Mouse (Mus musculus) E14TG2a.4 (cell line): ENCODE data around the gene Sart3.
A peak's percentile ranks its signal among the peaks of the same experiment; 100 is the strongest.

Experiments
- H3K27me3 ChIP-seq: 2 replicates; pipeline ENCODE4 v1.6.1; 2014; ENCODE audit warnings: low read length, control low read depth; ENCODE audit not compliant: insufficient read depth
- H3K36me3 ChIP-seq: 2 replicates; pipeline ENCODE4 v1.6.1; 2014; ENCODE audit warnings: low read length, control low read depth; ENCODE audit not compliant: insufficient read depth
- H3K4me1 ChIP-seq: replicated peaks from 2 replicates; pipeline ENCODE4 v1.6.1; 2014; ENCODE audit warnings: low read depth, low read length, control low read depth
- H3K4me3 ChIP-seq: replicated peaks from 2 replicates; pipeline ENCODE4 v1.5.1; 2014; ENCODE audit warnings: mild to moderate bottlenecking, low read length
- H3K9me3 ChIP-seq: 2 replicates; pipeline ENCODE4 v1.6.1; 2014; ENCODE audit warnings: low read length, control low read depth
- CTCF ChIP-seq: conservative IDR thresholded peaks from 2 replicates; pipeline ENCODE4 v1.5.1; 2014; ENCODE audit warnings: low read length
- NANOG ChIP-seq: IDR thresholded peaks from 2 replicates; pipeline ENCODE4 v1.6.1; 2014; ENCODE audit warnings: borderline replicate concordance, low read length, mixed read lengths
- POU5F1 ChIP-seq: IDR thresholded peaks from 2 replicates; pipeline ENCODE4 v1.6.1; 2014; ENCODE audit warnings: low read length, borderline replicate concordance

Sart3 gene

DNA sequence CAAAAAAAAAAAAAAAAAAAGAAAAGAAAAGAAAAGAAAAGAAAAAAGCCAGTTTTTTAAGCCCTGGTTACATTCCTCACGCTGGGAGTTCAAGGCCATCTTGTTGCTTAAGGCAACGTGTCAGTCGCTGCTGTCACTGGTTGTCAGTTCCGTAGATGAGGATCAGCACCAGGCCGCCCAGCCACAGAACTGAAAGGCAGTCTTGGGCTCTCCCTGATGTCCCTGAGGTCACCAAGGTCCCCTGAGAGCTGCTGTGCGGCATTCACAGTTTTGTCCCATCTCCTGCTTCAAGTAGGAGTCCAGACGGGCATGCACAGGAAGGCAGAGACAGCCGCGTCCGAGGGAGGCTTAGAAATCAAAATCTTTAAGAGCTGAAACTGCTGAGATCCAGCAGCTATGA, 3.3 kb upstream of the Sart3 start:
- Histone ChIP-seq H3K4me3 (no peak overlapping the region), H3K9me3 (no peaks in the 10 kb centered on the region), H3K36me3 (peaks cover 55% of the 10 kb centered on the region), H3K4me1 (peaks cover 35% of the 10 kb centered on the region), H3K27me3 (no peaks in the 10 kb centered on the region)
- TF ChIP-seq CTCF (no peak), NANOG (no peak), POU5F1 (no peak)

DNA sequence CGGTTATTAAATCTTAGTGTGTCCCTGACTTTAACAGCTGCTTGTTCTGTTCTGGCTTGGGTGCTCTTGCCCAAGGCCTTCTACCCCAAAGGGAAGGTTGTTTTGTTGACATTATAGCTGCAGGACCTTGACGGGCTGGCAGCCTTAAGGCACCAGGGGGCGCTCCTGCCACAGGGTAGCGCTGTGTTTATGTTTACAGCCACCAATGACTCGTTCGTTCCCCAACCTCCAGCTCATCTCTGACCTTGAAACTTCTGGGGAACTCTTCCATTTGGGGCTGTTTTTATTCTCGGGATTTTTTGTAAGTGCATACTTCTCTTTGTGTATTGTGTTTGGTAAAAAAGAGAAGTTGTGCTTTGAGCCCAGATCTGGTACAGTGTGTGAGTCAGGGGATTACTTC, 1.4 kb upstream of the Sart3 start:
- Histone ChIP-seq H3K27me3 (no peaks in the 10 kb centered on the region), H3K4me3 (peak overlapping the region; percentile 99), H3K9me3 (no peaks in the 10 kb centered on the region), H3K4me1 (peaks cover 50% of the 10 kb centered on the region), H3K36me3 (peaks cover 63% of the 10 kb centered on the region)
- peak; percentile 86 for TF ChIP-seq CTCF
- TF ChIP-seq POU5F1: no peak
- TF ChIP-seq NANOG: no peak

DNA sequence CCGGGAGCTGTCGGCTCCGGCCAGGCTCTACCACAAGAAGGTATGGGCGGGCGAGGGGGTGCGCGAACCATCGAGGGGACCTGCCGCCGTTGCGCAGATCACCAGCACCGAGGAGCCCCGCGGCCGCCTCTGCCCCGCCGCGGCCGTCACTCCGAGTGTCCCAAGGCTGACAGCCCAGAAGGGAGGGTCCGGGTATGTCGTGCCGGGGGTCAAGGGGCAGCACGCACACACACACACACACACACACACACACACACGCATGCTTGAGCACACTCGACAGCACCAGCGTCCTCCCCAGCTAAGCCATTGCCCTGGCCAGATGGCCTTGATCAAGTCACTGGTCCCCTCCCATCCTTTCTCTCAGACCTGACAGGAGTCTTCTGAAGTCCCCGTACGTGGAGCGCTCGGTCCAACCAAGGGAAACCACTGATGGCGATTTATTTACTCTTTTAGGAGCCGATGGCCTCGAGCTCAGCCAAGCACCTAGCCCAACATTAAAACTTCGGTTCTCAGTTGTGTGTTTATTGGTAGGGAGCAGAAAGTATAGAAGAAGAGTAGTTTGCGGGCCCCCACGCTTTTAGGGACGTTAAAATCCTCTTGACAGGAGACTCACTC, 702 bp upstream of the Sart3 start:
- H3K9me3 ChIP-seq: no peaks in the 10 kb centered on the region
- peaks cover 63% of the 10 kb centered on the region for H3K36me3 ChIP-seq
- H3K4me1 ChIP-seq: peaks cover 55% of the 10 kb centered on the region
- peak overlapping the region; percentile 99 for H3K4me3 ChIP-seq
- H3K27me3 ChIP-seq: no peaks in the 10 kb centered on the region
- TF ChIP-seq NANOG (no peak), CTCF (no peak), POU5F1 (no peak)

DNA sequence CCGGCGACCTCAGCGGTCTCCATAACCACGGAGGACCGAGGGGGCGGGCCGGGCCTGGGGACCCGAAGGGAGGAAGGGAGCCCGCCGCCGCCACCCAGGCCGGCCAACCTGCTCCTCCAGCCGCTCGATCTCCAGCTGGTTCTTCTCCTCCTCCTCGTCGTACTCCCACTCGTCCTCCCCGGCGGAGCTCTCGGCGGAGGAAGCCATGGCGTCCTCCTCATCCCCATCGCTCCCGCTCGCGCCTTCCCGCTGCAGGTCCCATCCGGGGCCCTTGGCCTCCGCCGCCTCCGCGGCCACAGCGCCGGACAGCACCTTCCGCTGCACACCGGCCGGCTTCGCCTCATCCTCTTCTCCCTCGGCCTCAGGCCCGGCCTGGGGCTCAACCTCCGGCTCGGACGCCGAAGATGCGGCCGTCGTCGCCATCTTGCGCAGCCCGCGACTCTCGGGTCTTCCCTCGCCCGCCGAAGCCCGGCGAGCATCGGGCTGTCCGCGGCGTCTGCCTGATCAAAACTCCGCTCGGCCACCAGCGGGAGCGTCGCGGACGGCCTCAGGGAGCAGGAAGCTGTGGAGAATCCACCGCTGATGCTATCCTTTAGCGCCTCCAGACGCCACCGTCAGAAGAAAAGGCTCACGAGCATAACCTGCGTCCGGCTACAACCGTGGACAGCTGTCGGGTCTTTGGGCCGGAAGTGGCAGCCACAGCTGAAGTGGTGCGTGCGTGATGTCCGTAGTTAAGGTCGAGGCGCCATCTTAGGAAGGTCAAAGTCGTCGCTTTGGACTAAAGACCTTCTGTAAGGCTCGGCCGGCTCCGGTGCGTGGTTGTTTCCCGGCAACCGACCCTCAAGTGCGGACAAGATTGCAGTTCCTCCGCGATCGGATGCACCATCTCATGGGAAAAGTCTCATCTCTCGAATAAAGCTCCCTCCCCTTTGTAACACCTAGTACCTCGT, 822 bp downstream of the Sart3 start:
- Histone ChIP-seq H3K4me3 (peak overlapping the region; percentile 99), H3K4me1 (peaks cover 63% of the 10 kb centered on the region), H3K9me3 (no peaks in the 10 kb centered on the region), H3K36me3 (peaks cover 64% of the 10 kb centered on the region), H3K27me3 (no peaks in the 10 kb centered on the region)
- no peak for TF ChIP-seq CTCF
- no peak for TF ChIP-seq NANOG
- TF ChIP-seq POU5F1: no peak

DNA sequence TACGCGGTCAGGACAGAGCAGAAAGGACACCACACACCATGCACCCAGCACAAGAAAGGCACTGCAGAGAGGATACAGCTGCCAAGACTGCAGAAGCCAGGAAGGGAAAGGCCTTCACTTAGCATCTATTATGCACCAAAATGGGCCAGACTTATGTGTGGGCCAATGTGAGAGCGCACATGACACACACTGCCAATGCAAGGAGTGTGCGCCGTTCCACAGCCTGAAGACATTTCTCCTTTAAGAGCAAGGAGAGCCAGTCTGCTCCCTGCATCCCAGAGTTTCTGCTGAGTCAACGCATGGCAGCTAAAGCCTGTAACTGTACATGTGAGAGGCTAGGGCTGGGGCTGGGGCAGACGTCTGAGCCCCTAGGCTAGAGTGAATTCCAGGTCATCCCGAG, 3.5 kb downstream of the Sart3 start:
- H3K4me1 ChIP-seq: peaks cover 76% of the 10 kb centered on the region
- no peaks in the 10 kb centered on the region for H3K27me3 ChIP-seq
- TF ChIP-seq POU5F1: no peak
- TF ChIP-seq CTCF: no peak
- TF ChIP-seq NANOG: no peak
- H3K36me3 ChIP-seq: peaks cover 64% of the 10 kb centered on the region
- H3K4me3 ChIP-seq: peak overlapping the region; percentile 99; the same call in 1 of the 2 replicates
- H3K9me3 ChIP-seq: no peaks in the 10 kb centered on the region

DNA sequence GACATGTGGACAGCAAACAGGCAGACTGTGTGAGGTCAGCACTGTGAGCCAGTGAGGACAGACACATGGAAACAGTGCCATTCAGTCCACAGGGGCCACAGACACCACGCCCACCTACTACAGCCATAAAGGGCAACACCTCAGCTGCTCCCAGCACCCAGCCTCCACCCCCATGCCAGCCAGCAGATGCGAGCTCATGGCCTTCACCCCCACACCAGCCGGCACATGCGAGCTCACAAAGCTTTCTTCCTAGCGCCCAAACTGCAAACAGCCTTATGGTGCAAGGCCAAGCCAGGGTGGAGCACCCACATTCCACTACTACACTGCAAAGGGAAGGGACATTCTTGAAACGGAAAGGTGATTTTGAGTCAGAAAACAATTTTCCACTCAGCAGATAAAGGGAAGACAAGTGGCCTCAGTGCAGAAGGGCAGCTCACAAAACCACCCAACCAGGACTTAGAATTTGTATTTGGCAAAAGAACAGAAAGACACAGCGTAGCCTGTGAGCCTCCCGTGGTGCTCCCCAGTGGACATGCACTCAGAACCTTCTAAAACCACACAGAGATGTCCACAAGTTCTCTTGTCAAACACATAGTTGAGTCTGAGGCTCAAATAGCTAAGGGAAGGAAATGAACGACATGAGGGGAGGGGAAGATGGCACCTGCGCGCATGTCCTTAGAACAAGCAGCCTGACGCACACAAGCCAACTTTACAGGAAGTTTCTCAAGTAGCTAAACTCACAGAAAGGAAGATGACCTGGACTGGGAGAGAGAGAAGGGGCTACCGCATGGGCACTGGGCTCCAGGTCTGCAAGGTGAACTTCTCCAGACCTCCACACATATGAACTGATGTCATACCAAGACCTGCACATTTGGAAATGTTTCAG, 6.4 kb downstream of the Sart3 start:
- no peak overlapping the region for H3K4me3 ChIP-seq

DNA sequence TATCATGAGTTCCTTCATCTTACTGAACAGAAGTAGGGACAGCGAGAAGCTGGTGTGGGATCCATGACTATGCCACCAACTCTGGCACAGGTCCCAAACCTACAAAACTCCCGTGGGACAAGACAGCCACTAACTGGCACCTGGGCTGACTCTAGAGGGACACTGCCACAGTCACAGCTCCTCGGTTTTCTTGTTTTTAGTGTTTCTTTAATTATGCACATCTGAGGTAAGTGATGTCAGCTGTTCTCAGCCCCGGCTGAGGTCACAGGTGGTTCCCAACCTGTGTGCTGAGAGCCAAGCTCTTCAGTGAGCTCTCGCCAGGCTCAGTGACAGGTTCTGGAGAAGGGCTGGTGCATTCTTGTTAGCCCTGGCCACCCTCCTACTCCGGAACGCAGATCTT, 7.9 kb downstream of the Sart3 start:
- no peaks in the 10 kb centered on the region for H3K27me3 ChIP-seq
- no peaks in the 10 kb centered on the region for H3K9me3 ChIP-seq
- peaks cover 89% of the 10 kb centered on the region for H3K4me1 ChIP-seq
- no peak for TF ChIP-seq NANOG
- TF ChIP-seq POU5F1: no peak
- no peak for TF ChIP-seq CTCF
- peaks cover 100% of the 10 kb centered on the region for H3K36me3 ChIP-seq
- H3K4me3 ChIP-seq: no peak overlapping the region

More for the DNA sequence above, 6.4 kb downstream of the Sart3 start:
- Histone ChIP-seq H3K4me1 (peaks cover 98% of the 10 kb centered on the region), H3K36me3 (peaks cover 94% of the 10 kb centered on the region), H3K27me3 (no peaks in the 10 kb centered on the region), H3K9me3 (no peaks in the 10 kb centered on the region)
- TF ChIP-seq NANOG: no peak

DNA sequence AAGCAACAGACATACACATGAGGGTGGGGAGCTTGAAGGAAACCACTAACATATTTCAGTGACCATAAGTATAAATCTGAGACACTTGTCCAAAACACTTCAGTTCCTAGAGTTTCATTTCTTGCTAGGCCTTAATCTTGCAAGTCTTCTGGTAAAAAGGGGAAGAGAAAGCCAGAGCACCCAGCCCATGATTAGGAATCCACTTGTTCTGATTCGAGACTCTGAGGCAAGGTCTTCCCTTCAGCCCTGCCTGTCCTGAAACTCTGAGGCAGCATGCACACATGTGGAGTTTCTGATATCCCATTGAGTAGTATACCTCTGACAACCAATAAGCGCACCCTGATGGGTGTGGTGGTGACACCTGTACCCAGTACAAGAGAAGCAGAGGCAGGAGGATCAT, 10.7 kb downstream of the Sart3 start:
- no peaks in the 10 kb centered on the region for H3K9me3 ChIP-seq
- H3K36me3 ChIP-seq: peaks cover 100% of the 10 kb centered on the region
- no peaks in the 10 kb centered on the region for H3K27me3 ChIP-seq
- no peak for TF ChIP-seq NANOG
- no peak for TF ChIP-seq POU5F1
- no peak for TF ChIP-seq CTCF
- peaks cover 73% of the 10 kb centered on the region for H3K4me1 ChIP-seq
- no peak overlapping the region for H3K4me3 ChIP-seq
